Mouse (Mus musculus) MEL (cell line): ENCODE measurements around the gene Il31ra. TPM values are rescaled to one million over a fixed set of nuclear protein-coding genes. Genes with fewer than 3 reads are reported as not detected.

Experiments
- DNase-seq: peaks from one replicate; pipeline ENCODE4 v3.0.0; 2011; ENCODE audit warnings: low read depth, low spot score
- H3K27ac ChIP-seq: 2 replicates; pipeline ENCODE4 v1.5.1; 2012; ENCODE audit warnings: low read depth, mild to moderate bottlenecking, control low read depth, low read length, moderate library complexity; ENCODE audit not compliant: control insufficient read depth
- H3K27me3 ChIP-seq, 2 experiments: fragments of 150-350 bp in 1 of 2; sonication (generic) in 1 of 2; 2 replicates each; pipeline ENCODE4 v1.6.1; 2012; ENCODE audit warnings: low read length in 2 of 2, mild to moderate bottlenecking in 2 of 2, improper control_type of control experiment in 1 of 2, moderate library complexity in 1 of 2; ENCODE audit not compliant: insufficient read depth in 2 of 2, control insufficient read depth in 1 of 2
- H3K36me3 ChIP-seq, 2 experiments: 2 replicates each; pipeline ENCODE4 v1.6.1; 2012 to 2014; ENCODE audit warnings: low read length in 2 of 2, improper control_type of control experiment in 1 of 2, inconsistent platforms in 1 of 2, mild to moderate bottlenecking in 1 of 2; ENCODE audit not compliant: insufficient read depth in 2 of 2, control insufficient read depth in 1 of 2
- H3K4me1 ChIP-seq, 2 experiments: fragments of 150-350 bp in 1 of 2; sonication (generic) in 1 of 2; 2 replicates each; pipeline ENCODE4 v1.6.1; 2012; ENCODE audit warnings: low read length in 2 of 2, improper control_type of control experiment in 1 of 2, mild to moderate bottlenecking in 1 of 2; ENCODE audit not compliant: insufficient read depth in 2 of 2, control insufficient read depth in 1 of 2
- H3K4me3 ChIP-seq, 2 experiments: fragments of 150-350 bp in 1 of 2; sonication (generic) in 1 of 2; 2 replicates each; pipeline ENCODE4 v1.5.1; 2012; ENCODE audit warnings: low read depth in 2 of 2, low read length in 2 of 2, mild to moderate bottlenecking in 2 of 2, moderate library complexity in 2 of 2, control low read depth in 1 of 2, improper control_type of control experiment in 1 of 2; ENCODE audit not compliant: control insufficient read depth in 1 of 2, insufficient read depth in 1 of 2
- H3K79me2 ChIP-seq: 2 replicates; pipeline ENCODE4 v1.6.1; 2012; ENCODE audit warnings: mild to moderate bottlenecking, low read length, moderate library complexity; ENCODE audit not compliant: control insufficient read depth, poor library complexity, insufficient read depth
- H3K9ac ChIP-seq: 2 replicates; pipeline ENCODE4 v1.6.1; 2012; ENCODE audit warnings: low read depth, mild to moderate bottlenecking, control low read depth, low read length, moderate library complexity; ENCODE audit not compliant: control insufficient read depth, poor library complexity, severe bottlenecking
- H3K9me3 ChIP-seq: fragments of 150-350 bp; sonication (generic); replicated peaks from 2 replicates; pipeline ENCODE4 v1.6.1; 2012; ENCODE audit warnings: mild to moderate bottlenecking, low read length, improper control_type of control experiment, moderate library complexity; ENCODE audit not compliant: insufficient read depth
- BHLHE40 ChIP-seq: IDR thresholded peaks from 2 replicates; pipeline ENCODE4 v1.6.1; 2012; ENCODE audit warnings: low read depth, mild to moderate bottlenecking, inconsistent platforms, low read length, improper control_type of control experiment, borderline replicate concordance
- CHD2 ChIP-seq: IDR thresholded peaks from 2 replicates; pipeline ENCODE4 v1.6.1; 2011; ENCODE audit warnings: low read length, improper control_type of control experiment
- CTCF ChIP-seq, 3 experiments: IDR thresholded peaks in 2 of 3; conservative IDR thresholded peaks in 1 of 3; 2 replicates each; pipeline ENCODE4 v1.5.1; 2011 to 2012; ENCODE audit warnings: low read length in 3 of 3, low read depth in 2 of 3, mild to moderate bottlenecking in 2 of 3, improper control_type of control experiment in 1 of 3, inconsistent platforms in 1 of 3, mixed read lengths in 1 of 3, moderate library complexity in 1 of 3; ENCODE audit not compliant: control insufficient read depth in 1 of 3, insufficient read depth in 1 of 3, poor library complexity in 1 of 3, severe bottlenecking in 1 of 3
- E2F4 ChIP-seq: IDR thresholded peaks from 2 replicates; pipeline ENCODE4 v1.6.1; 2011; ENCODE audit warnings: low read depth, low read length, improper control_type of control experiment, borderline replicate concordance
- ETS1 ChIP-seq: IDR thresholded peaks from 2 replicates; pipeline ENCODE4 v1.6.1; 2012; ENCODE audit warnings: low read depth, mild to moderate bottlenecking, inconsistent platforms, low read length, improper control_type of control experiment, moderate library complexity
- GABPA ChIP-seq: IDR thresholded peaks from 2 replicates; pipeline ENCODE4 v1.6.1; 2012; ENCODE audit warnings: low read depth, mild to moderate bottlenecking, inconsistent platforms, low read length, improper control_type of control experiment, moderate library complexity
- GATA1 ChIP-seq: IDR thresholded peaks from 2 replicates; pipeline ENCODE4 v1.6.1; 2011; ENCODE audit warnings: low read depth, low read length, improper control_type of control experiment
- HCFC1 ChIP-seq: IDR thresholded peaks from 2 replicates; pipeline ENCODE4 v1.6.1; 2012; ENCODE audit warnings: low read depth, mild to moderate bottlenecking, inconsistent platforms, low read length, improper control_type of control experiment, moderate library complexity
- MAFK ChIP-seq: IDR thresholded peaks from 2 replicates; pipeline ENCODE4 v1.6.1; 2011; ENCODE audit warnings: low read depth, mild to moderate bottlenecking, low read length, improper control_type of control experiment, borderline replicate concordance
- MAX ChIP-seq: IDR thresholded peaks from 2 replicates; pipeline ENCODE4 v1.6.1; 2011; ENCODE audit warnings: low read length, improper control_type of control experiment
- MAZ ChIP-seq: IDR thresholded peaks from 2 replicates; pipeline ENCODE4 v1.6.1; 2012; ENCODE audit warnings: low read depth, mild to moderate bottlenecking, inconsistent platforms, low read length, improper control_type of control experiment
- MEF2A ChIP-seq: IDR thresholded peaks from 2 replicates; pipeline ENCODE4 v1.6.1; 2014; ENCODE audit warnings: low read depth, mild to moderate bottlenecking, inconsistent platforms, low read length, improper control_type of control experiment; ENCODE audit not compliant: poor library complexity, insufficient replicate concordance, severe bottlenecking; ENCODE audit errors: extremely low read depth
- MXI1 ChIP-seq: IDR thresholded peaks from 2 replicates; pipeline ENCODE4 v1.6.1; 2011; ENCODE audit warnings: mild to moderate bottlenecking, low read depth, low read length, improper control_type of control experiment
- MYB ChIP-seq: IDR thresholded peaks from 2 replicates; pipeline ENCODE4 v1.6.1; 2011; ENCODE audit warnings: mild to moderate bottlenecking, low read depth, low read length, improper control_type of control experiment
- MYC ChIP-seq: IDR thresholded peaks from 2 replicates; pipeline ENCODE4 v1.6.1; 2011; ENCODE audit warnings: low read depth, mild to moderate bottlenecking, low read length, improper control_type of control experiment, moderate library complexity
- NELFE ChIP-seq: IDR thresholded peaks from 2 replicates; pipeline ENCODE4 v1.6.1; 2011; ENCODE audit warnings: low read depth, low read length, improper control_type of control experiment
- POLR2A ChIP-seq, 2 experiments: IDR thresholded peaks; 2 replicates each; pipeline ENCODE4 v1.6.1; 2011 to 2012; ENCODE audit warnings: low read length in 2 of 2, mild to moderate bottlenecking in 2 of 2, control low read depth in 1 of 2, improper control_type of control experiment in 1 of 2, low read depth in 1 of 2, moderate library complexity in 1 of 2; ENCODE audit not compliant: control insufficient read depth in 1 of 2, insufficient read depth in 1 of 2, poor library complexity in 1 of 2
- POLR2AphosphoS5 ChIP-seq: IDR thresholded peaks from 2 replicates; pipeline ENCODE4 v1.6.1; 2012; ENCODE audit warnings: low read depth, borderline replicate concordance, mild to moderate bottlenecking, inconsistent platforms, low read length, moderate library complexity, mixed read lengths
- RAD21 ChIP-seq: IDR thresholded peaks from 2 replicates; pipeline ENCODE4 v1.6.1; 2011; ENCODE audit warnings: mild to moderate bottlenecking, low read depth, low read length, improper control_type of control experiment
- SMC3 ChIP-seq: IDR thresholded peaks from 2 replicates; pipeline ENCODE4 v1.6.1; 2011; ENCODE audit warnings: low read depth, low read length, improper control_type of control experiment
- TBP ChIP-seq: IDR thresholded peaks from 2 replicates; pipeline ENCODE4 v1.8.0; 2011; ENCODE audit warnings: low read depth, low read length, improper control_type of control experiment
- UBTF ChIP-seq: IDR thresholded peaks from 2 replicates; pipeline ENCODE4 v1.6.1; 2012; ENCODE audit warnings: low read depth, mild to moderate bottlenecking, inconsistent platforms, low read length, improper control_type of control experiment, moderate library complexity, borderline replicate concordance; ENCODE audit not compliant: insufficient read depth
- USF1 ChIP-seq: IDR thresholded peaks from 2 replicates; pipeline ENCODE4 v1.6.1; 2014; ENCODE audit warnings: low read depth, mild to moderate bottlenecking, inconsistent platforms, low read length, improper control_type of control experiment, moderate library complexity
- USF2 ChIP-seq, 2 experiments: IDR thresholded peaks; 2 replicates each; pipeline ENCODE4 v1.6.1; 2011 to 2012; ENCODE audit warnings: improper control_type of control experiment in 2 of 2, low read length in 2 of 2, borderline replicate concordance in 1 of 2, inconsistent platforms in 1 of 2, low read depth in 1 of 2, mild to moderate bottlenecking in 1 of 2; ENCODE audit not compliant: insufficient read depth in 1 of 2
- ZC3H11A ChIP-seq: IDR thresholded peaks from 2 replicates; pipeline ENCODE4 v1.6.1; 2012; ENCODE audit warnings: low read depth, mild to moderate bottlenecking, inconsistent platforms, low read length, improper control_type of control experiment
- ZKSCAN1 ChIP-seq: IDR thresholded peaks from 2 replicates; pipeline ENCODE4 v1.6.1; 2012; ENCODE audit warnings: low read depth, mild to moderate bottlenecking, inconsistent platforms, low read length, improper control_type of control experiment, moderate library complexity
- ZMIZ1 ChIP-seq: IDR thresholded peaks from 2 replicates; pipeline ENCODE4 v1.6.1; 2012; ENCODE audit warnings: low read depth, mild to moderate bottlenecking, inconsistent platforms, low read length, improper control_type of control experiment, moderate library complexity
- ZNF384 ChIP-seq: IDR thresholded peaks from 2 replicates; pipeline ENCODE4 v1.6.1; 2012; ENCODE audit warnings: low read depth, mild to moderate bottlenecking, inconsistent platforms, low read length, improper control_type of control experiment
- polyA plus RNA-seq, 2 experiments: library from polyadenylated mRNA; stranded (reverse) in 1 of 2; unstranded in 1 of 2; fragments of >175 nt in 1 of 2; fragments of >200 nt in 1 of 2; gene quantifications; 2 replicates each; pipeline versions ENCODE4 v1.2.1 to v1.2.4; 2012; ENCODE audit warnings: low replicate concordance in 2 of 2, low read depth in 1 of 2; ENCODE audit not compliant: insufficient read length in 2 of 2, insufficient read depth in 1 of 2, missing spikeins in 1 of 2
- total RNA-seq: library from RNA; depleted of rRNA; stranded (reverse); fragments of 300-350 nt; gene quantifications from 2 replicates; pipeline ENCODE4 v1.2.3, GENCODE M21; 2012

The Il31ra gene
- total and polyA plus RNA-seq, 3 experiments: 2.1 to 2.2 TPM; not detected in 1

DNA sequence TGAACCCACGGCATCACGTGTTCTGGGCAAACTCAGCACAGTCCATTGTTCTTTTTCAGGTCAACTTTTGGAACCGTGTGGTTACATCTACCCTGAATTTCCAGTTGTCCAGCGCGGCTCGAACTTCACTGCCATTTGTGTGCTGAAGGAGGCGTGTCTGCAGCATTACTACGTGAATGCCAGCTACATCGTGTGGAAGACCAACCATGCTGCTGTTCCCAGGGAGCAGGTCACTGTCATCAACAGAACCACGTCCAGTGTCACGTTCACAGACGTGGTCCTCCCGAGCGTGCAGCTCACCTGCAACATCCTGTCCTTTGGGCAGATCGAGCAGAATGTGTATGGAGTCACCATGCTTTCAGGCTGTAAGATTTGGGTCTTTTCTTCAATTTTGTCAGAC, 114.2 kb downstream of the Il31ra start:
- H3K36me3 ChIP-seq: no peaks in the 10 kb centered on the region
- TF ChIP-seq ZC3H11A (no peak), MYB (no peak), UBTF (no peak), USF1 (no peak), BHLHE40 (no peak), GABPA (no peak), ZNF384 (no peak), MAX (no peak), POLR2A (IDR thresholded peaks at IDR 0.05; ENCODE audit: control insufficient read depth in 1 of 2, insufficient read depth in 1 of 2, low read depth in 1 of 2, low read length in 2 of 2, poor library complexity in 1 of 2) (no peak), POLR2AphosphoS5 (no peak), ZMIZ1 (no peak), MYC (no peak), TBP (no peak), E2F4 (no peak), MAFK (no peak)
- no peaks in the 10 kb centered on the region for H3K27me3 ChIP-seq
- H3K9me3 ChIP-seq: no peaks in the 10 kb centered on the region
- H3K9ac ChIP-seq: no peak overlapping the region
- H3K4me1 ChIP-seq: no peaks in the 10 kb centered on the region
- no peak overlapping the region for H3K4me3 ChIP-seq
- no peak overlapping the region for H3K27ac ChIP-seq
- no peaks in the 10 kb centered on the region for H3K79me2 ChIP-seq
- DNase-seq: no peak

DNA sequence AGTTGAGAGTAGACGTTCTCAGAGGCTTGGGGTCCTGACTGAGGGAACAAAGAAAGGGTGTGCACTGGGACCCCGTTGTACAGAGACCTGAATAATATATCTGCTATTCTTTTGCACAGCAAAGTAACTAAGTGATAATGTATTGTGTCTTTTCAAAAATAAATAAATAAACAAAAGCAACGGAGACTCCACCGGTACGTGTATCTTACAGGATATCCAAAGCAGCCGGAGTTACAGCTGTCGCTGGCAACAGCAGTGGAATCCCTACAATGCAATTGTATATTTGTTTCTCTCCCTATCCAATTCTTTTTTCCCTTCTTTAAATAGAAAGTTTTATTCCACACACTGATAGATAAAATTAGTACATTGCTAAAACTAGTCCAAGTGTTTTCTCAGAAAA, 115.1 kb downstream of the Il31ra start:
- no peak for DNase-seq
- no peak overlapping the region for H3K27ac ChIP-seq
- no peaks in the 10 kb centered on the region for H3K9me3 ChIP-seq
- no peaks in the 10 kb centered on the region for H3K4me1 ChIP-seq
- no peak overlapping the region for H3K4me3 ChIP-seq
- TF ChIP-seq HCFC1 (no peak), BHLHE40 (no peak), RAD21 (no peak), NELFE (no peak), SMC3 (no peak), ZKSCAN1 (no peak), GATA1 (no peak), MXI1 (no peak), CTCF (IDR thresholded peaks at IDR 0.05 in 2 of 3, conservative IDR thresholded peaks at IDR 0.05 in 1 of 3; ENCODE audit: control insufficient read depth in 1 of 3, insufficient read depth in 1 of 3, low read depth in 2 of 3, low read length in 3 of 3, poor library complexity in 1 of 3, severe bottlenecking in 1 of 3) (no peak), MYC (no peak), E2F4 (no peak), GABPA (no peak), USF2 (IDR thresholded peaks at IDR 0.05; ENCODE audit: borderline replicate concordance in 1 of 2, insufficient read depth in 1 of 2, low read depth in 1 of 2, low read length in 2 of 2) (no peak), CHD2 (no peak), MEF2A (no peak), ETS1 (no peak), MAZ (no peak), MAFK (no peak), MYB (no peak)
- H3K9ac ChIP-seq: no peak overlapping the region
- no peaks in the 10 kb centered on the region for H3K36me3 ChIP-seq
- H3K79me2 ChIP-seq: no peaks in the 10 kb centered on the region
- no peaks in the 10 kb centered on the region for H3K27me3 ChIP-seq
